Mouse (Mus musculus) activated CD4-positive, CD25-positive, alpha-beta regulatory T cell, adult 9 weeks (primary cell): ENCODE measurements around the gene Asrgl1. TPM values are rescaled to one million over a fixed set of nuclear protein-coding genes. Genes with fewer than 3 reads are reported as not detected.

Experiments used
- polyA plus RNA-seq: library from polyadenylated mRNA; unstranded; fragments of 100-300 nt; shearing (Covaris generic); gene quantifications from one replicate; pipeline ENCODE4 v1.2.1, GENCODE M21; 2017

The Asrgl1 gene
- polyA plus RNA-seq: 20.7 TPM

GRCm38 (mm10) chr19:9135512-9136331 lies at the start of gene Asrgl1:
TSS of gene Asrgl1 (minus strand) at chr19:9135636.

GRCm38 (mm10) chr19:9087821-9088220 lies 47.6 kb downstream of the Asrgl1 start, which contains the start of gene Scgb1a1:
TSS of gene Scgb1a1 (minus strand) at chr19:9087958.

Other genes with a start within 250 kb of the Asrgl1 start
- 59.2 TPM for gene 1810009A15Rik, start 246.8 kb downstream of the Asrgl1 start, polyA plus RNA-seq
- gene Gm49416, start 246.7 kb downstream of the Asrgl1 start, polyA plus RNA-seq: not detected
- 47.9 TPM for gene Ints5, start 242.6 kb downstream of the Asrgl1 start, polyA plus RNA-seq
- gene Ganab, start 237.6 kb downstream of the Asrgl1 start, polyA plus RNA-seq: 137 TPM
- gene B3gat3, start 215.3 kb downstream of the Asrgl1 start, polyA plus RNA-seq: 33.9 TPM
- gene Rom1, start 206.3 kb downstream of the Asrgl1 start, polyA plus RNA-seq: 12.2 TPM
- 68.2 TPM for gene Eml3, start 206.1 kb downstream of the Asrgl1 start, polyA plus RNA-seq
- 197 TPM for gene Mta2, start 193.8 kb downstream of the Asrgl1 start, polyA plus RNA-seq
- gene Tut1, start 181.8 kb downstream of the Asrgl1 start, polyA plus RNA-seq: 47.2 TPM
- 339 TPM for gene Eef1g, start 168.6 kb downstream of the Asrgl1 start, polyA plus RNA-seq
- 113 TPM for gene Ahnak, start 146.4 kb downstream of the Asrgl1 start, polyA plus RNA-seq
- gene Scgb1a1, start 47.7 kb downstream of the Asrgl1 start, polyA plus RNA-seq: not detected